Mouse (Mus musculus): ENCODE data around the gene Lyrm9. TPM values are rescaled to one million over a fixed set of nuclear protein-coding genes. Genes with fewer than 3 reads are reported as not detected.

Lyrm9 gene
- polyA plus RNA-seq (2015; fragmentation: Nextera tagmentation; extraction: Ambion mirVana): 10.7 and 14.0 TPM in 2 replicates

DNA sequence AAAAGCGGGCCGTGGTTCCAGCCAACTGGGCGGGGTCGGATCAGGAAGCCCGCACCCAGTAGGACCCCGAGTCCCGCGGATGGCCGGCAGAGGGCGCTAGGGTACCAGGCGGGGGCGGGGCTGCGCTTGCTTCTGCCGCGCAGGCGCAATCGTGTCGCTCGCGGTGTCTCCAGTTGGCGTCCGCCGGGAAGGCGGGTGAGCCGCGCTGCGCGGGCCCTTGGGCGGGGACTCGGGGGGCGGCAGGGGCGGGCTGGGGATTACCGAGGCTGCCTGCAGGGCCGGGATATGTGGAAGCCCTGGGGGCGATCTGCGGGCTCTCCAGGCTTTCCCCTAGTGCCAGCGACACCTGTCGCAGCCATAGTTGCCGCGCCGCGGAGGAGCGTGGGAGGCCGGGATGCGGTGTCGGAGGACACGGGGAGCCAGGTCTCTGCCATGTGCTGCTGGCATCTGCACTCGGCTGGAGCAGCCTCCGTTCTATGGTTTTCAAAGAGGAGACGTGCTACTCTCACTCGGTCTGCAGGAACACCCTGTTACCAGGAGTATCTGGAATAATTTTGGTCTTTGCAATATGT lies at the start of gene Lyrm9:
Gene Lyrm9 (plus strand): TSS at position 143 of the 572 bp plus-strand sequence.
- WGBS (ENCODE audit: insufficient replicate concordance): under 1% methylated on average over 49 of the region's 51 CpGs
- Histone ChIP-seq H3K4me3 (replicated peaks) (peak within 1 kb of the TSS; percentile 85), H3K4me2 (peak within 1 kb of the TSS; percentile 90), H3K4me1 (replicated peaks) (peaks cover 52% of the 10 kb centered on the region), H3K9me3 (replicated peaks) (no peaks in the 10 kb centered on the region), H3K9ac (peak within 1 kb of the TSS; percentile 81), H3K27ac (replicated peaks) (peak within 1 kb of the TSS; percentile 72), H3K36me3 (replicated peaks) (no peaks in the 10 kb centered on the region), H3K27me3 (no peaks in the 10 kb centered on the region)
- peak; percentile 90 for ATAC-seq (ENCODE audit: insufficient read depth)

DNA sequence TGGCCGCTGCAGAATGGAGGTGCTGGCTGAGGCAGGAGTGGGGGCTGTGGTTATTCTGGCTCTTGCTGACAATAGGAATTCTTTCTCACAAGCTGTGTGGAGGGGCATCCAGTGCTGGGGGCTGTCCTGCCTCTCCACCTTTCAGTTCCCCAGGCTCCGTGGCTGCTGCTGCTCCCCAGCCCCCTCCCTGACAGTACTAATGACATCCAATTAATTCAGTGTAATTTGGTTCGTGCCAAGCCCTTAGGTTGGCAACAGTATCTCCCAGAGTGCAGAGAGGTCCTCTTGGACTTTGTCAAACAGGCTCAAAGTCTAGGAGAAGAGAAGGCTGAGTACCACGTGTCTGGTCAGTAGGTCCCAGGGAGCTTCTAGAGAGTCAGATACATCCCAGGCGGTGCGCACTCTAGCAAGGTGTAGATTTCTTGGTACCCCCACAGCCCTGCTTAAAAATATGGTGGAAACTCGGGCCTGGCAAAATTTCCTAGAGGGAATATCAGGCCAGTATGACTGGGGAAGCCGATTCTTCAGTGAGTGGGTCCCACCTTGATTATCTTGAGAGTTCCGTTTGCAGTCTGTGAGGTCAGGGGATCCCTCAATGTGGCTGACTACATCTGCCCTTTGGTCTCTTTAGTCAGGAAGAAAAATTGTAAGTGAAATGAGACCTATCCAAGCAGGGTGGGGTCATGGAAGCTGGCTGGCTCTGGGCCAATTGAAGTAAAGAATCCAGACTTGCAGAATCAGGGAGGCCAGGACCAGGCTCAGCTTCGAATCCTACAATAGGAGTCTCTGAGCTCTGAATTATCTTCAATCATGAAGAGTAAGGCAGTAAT lies 48.3 kb upstream of the Lyrm9 start:
- Histone ChIP-seq H3K4me3 (replicated peaks) (no peak overlapping the region), H3K9ac (no peak overlapping the region), H3K9me3 (replicated peaks) (no peaks in the 10 kb centered on the region), H3K4me2 (no peak overlapping the region), H3K4me1 (replicated peaks) (no peaks in the 10 kb centered on the region), H3K27me3 (no peaks in the 10 kb centered on the region), H3K27ac (replicated peaks) (no peak overlapping the region), H3K36me3 (replicated peaks) (no peaks in the 10 kb centered on the region)
- WGBS (ENCODE audit: insufficient replicate concordance): 61% methylated on average over 10 of the region's 10 CpGs
- no peak for ATAC-seq (ENCODE audit: insufficient read depth)

DNA sequence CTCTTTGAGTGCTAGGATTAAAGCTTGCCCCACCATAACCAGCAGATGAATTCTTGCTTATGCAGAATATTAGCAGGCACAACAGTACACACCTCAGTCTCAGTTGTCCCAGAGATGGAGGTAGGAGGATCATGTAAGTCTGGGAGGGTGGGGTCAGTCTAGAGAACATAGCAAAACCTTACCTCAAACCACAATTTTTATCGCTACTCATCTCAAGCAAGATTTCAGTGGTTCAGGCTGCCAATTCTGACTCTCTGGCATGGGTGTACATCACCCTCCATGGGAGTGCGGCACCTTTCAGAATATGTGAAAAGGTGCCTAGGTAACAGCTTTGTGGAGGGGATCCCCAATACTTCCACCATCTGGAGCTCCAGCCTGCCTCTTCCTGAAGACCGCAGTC lies 46.4 kb upstream of the Lyrm9 start:
- Histone ChIP-seq H3K27me3 (no peaks in the 10 kb centered on the region), H3K27ac (replicated peaks) (no peak overlapping the region), H3K9ac (no peak overlapping the region), H3K9me3 (replicated peaks) (no peaks in the 10 kb centered on the region), H3K4me1 (replicated peaks) (no peaks in the 10 kb centered on the region), H3K4me2 (no peak overlapping the region), H3K36me3 (replicated peaks) (no peaks in the 10 kb centered on the region), H3K4me3 (replicated peaks) (no peak overlapping the region)
- ATAC-seq (ENCODE audit: insufficient read depth): no peak
- 69% methylated on average over 3 of the region's 3 CpGs for WGBS (ENCODE audit: insufficient replicate concordance)

DNA sequence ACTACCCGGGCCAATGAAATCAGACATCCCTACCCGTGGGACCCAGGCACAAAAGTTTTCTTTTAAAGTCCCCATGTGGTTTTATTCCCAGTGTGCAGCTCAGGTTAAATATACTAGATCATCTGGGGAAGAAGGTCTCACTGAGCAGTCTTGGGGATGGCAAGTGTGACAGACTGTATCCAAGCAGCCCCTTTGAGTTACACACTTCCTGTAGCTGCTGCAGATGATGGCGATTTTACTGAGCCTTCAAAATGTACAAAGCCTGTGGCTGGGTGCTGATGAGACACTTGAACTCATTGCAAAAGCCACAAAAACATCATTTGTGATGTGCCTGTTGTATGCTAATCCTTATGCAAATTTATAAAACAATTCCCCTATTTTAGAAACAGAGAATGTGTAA lies 45.8 kb upstream of the Lyrm9 start:
- H3K9me3 ChIP-seq (replicated peaks): no peaks in the 10 kb centered on the region
- WGBS (ENCODE audit: insufficient replicate concordance): 56% methylated on average over 3 of the region's 3 CpGs
- H3K9ac ChIP-seq: no peak overlapping the region
- no peak overlapping the region for H3K4me2 ChIP-seq
- H3K4me3 ChIP-seq (replicated peaks): no peak overlapping the region
- H3K4me1 ChIP-seq (replicated peaks): no peaks in the 10 kb centered on the region
- ATAC-seq (ENCODE audit: insufficient read depth): no peak
- no peak overlapping the region for H3K27ac ChIP-seq (replicated peaks)
- H3K36me3 ChIP-seq (replicated peaks): no peaks in the 10 kb centered on the region
- H3K27me3 ChIP-seq: no peaks in the 10 kb centered on the region

DNA sequence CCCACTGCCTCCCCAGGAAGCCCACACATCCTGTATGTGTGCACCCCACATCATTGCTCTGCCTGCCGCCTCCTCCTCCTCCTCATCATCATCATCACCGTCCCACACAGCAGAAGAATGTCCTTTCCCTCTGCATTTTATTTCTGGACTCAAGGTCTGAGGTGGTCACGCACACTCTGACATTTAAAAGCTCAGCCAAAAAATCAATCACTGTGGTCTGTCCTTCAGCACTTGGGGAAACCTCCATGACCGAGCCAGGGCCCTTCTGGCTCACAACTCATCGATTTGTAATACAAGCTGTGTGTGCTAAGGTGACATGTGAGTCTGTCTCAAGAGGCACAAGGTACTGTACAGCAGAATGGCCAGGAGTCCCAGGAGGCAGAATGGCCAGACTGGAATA lies 44.1 kb upstream of the Lyrm9 start:
- Histone ChIP-seq H3K9me3 (replicated peaks) (no peaks in the 10 kb centered on the region), H3K27ac (replicated peaks) (no peak overlapping the region), H3K9ac (no peak overlapping the region), H3K36me3 (replicated peaks) (no peaks in the 10 kb centered on the region), H3K4me1 (replicated peaks) (no peaks in the 10 kb centered on the region), H3K4me3 (replicated peaks) (no peak overlapping the region), H3K4me2 (no peak overlapping the region), H3K27me3 (no peaks in the 10 kb centered on the region)
- ATAC-seq (ENCODE audit: insufficient read depth): no peak
- 47% methylated on average over 5 of the region's 5 CpGs for WGBS (ENCODE audit: insufficient replicate concordance)

DNA sequence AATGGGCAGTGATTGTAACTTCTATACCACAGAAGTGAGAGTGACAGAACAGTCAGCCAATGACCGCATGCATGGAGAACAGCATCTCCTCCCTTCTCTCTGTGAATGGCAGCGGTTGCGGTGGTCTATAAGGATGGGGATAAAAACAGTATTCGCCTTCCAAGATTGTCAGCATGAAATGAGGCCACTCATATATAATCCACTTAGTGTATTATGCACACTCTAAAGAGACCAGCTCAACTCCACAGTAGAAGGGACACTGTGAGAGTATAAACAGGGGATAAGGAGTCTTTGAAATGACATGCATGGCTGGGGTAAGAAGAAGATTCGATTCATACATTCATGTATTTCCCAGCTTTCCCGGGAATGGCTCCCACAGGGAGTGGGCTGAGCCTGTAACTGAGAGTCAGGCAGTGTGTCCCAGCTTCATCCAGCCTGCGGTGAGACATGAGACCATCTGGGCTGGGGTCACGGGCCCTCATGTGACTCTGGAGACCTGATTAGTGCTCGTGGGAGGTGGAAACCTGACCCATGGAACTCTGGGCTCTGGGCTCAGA lies 43.5 kb upstream of the Lyrm9 start:
- no peak overlapping the region for H3K4me3 ChIP-seq (replicated peaks)
- 62% methylated on average over 9 of the region's 9 CpGs for WGBS (ENCODE audit: insufficient replicate concordance)
- no peaks in the 10 kb centered on the region for H3K27me3 ChIP-seq
- no peak overlapping the region for H3K4me2 ChIP-seq
- H3K27ac ChIP-seq (replicated peaks): no peak overlapping the region
- H3K36me3 ChIP-seq (replicated peaks): no peaks in the 10 kb centered on the region
- no peak overlapping the region for H3K9ac ChIP-seq
- ATAC-seq (ENCODE audit: insufficient read depth): no peak
- H3K4me1 ChIP-seq (replicated peaks): no peaks in the 10 kb centered on the region
- no peaks in the 10 kb centered on the region for H3K9me3 ChIP-seq (replicated peaks)

DNA sequence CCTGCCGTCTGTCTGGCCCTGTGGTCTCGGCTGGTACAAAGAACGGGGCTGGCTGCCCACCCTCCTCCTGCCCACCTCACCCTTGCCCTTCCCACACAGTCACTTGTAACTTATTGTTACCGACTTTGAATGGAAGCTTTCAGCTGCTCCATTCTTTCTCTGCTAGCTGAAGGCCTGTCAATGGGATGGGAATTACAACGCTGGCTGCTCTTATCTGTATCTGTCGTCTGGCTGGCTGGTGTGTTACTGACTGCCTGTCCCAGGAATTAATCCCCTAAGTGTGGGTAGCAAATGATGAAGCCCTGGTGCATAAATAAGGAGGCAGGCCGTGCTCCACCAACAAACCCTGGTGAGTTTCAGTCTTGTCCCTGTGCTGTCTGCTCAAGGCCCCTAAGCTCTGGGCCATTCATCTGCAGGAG lies 40.4 kb upstream of the Lyrm9 start:
- 31% methylated on average over 7 of the region's 7 CpGs for WGBS (ENCODE audit: insufficient replicate concordance)

DNA sequence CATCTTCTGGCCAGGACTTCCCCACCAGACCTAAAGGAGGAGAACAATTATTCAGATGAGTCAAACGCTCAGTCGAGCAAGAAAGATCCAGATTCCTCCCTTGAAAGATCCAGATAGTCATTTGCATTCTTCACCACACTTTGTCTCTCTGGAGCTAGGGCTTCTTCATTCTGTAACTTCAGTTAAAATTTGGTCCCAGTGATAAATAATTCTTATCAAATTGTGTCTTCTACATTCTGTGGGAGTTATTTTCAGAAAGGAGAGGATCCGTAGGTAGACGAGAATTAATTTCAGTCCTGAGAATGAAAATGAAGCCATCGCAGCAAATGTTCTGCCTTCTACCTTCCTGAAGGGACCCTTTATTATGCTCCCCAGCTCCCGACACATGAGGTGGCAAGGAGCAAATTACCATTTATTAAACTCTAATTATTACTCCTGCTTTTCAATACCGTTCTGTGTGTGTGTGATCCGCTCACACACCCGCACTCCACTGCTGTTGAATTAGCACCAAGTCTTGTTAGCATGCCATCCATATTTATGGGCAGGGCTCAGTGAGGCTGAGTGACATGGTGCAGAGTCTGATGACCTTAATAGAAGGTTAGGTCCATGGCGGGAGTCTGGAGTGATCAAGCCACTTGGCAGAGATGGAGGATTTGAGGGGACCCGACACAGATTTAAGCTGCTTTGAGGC lies 36.9 kb upstream of the Lyrm9 start:
- no peaks in the 10 kb centered on the region for H3K9me3 ChIP-seq (replicated peaks)
- ATAC-seq (ENCODE audit: insufficient read depth): no peak
- WGBS (ENCODE audit: insufficient replicate concordance): 66% methylated on average over 11 of the region's 11 CpGs

More for the DNA sequence above, 40.4 kb upstream of the Lyrm9 start:
- no peak overlapping the region for H3K9ac ChIP-seq
- no peak overlapping the region for H3K27ac ChIP-seq (replicated peaks)
- ATAC-seq (ENCODE audit: insufficient read depth): no peak
- H3K4me1 ChIP-seq (replicated peaks): no peaks in the 10 kb centered on the region; the same call in 1 of the 2 replicates
- H3K4me3 ChIP-seq (replicated peaks): no peak overlapping the region
- no peaks in the 10 kb centered on the region for H3K9me3 ChIP-seq (replicated peaks)
- H3K36me3 ChIP-seq (replicated peaks): no peaks in the 10 kb centered on the region
- H3K27me3 ChIP-seq: no peaks in the 10 kb centered on the region
- H3K4me2 ChIP-seq: no peak overlapping the region

DNA sequence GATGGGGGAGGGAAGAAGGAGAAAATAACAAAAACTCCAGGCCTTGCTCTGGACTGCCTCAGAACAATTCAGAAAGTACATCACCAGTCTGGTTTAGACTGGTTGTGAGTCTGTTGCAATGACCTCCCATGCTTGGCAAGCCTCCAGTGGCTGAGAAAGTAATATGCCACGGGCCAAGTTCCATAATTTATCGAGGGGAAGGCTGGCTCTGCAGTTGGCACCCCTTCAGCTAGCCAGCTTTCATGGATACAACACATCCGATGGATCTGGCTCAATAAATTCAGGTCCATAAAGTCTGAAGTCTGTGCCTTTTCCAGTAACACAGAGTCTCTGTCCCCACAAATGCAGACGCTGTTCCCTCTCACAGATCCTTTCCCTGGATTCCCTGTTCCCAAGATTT lies 34.8 kb upstream of the Lyrm9 start:
- Histone ChIP-seq H3K27me3 (no peaks in the 10 kb centered on the region), H3K4me3 (replicated peaks) (no peak overlapping the region), H3K36me3 (replicated peaks) (no peaks in the 10 kb centered on the region), H3K27ac (replicated peaks) (no peak overlapping the region), H3K4me1 (replicated peaks) (peaks cover 17% of the 10 kb centered on the region), H3K4me2 (no peak overlapping the region), H3K9me3 (replicated peaks) (no peaks in the 10 kb centered on the region), H3K9ac (no peak overlapping the region)
- 51% methylated on average over 4 of the region's 4 CpGs for WGBS (ENCODE audit: insufficient replicate concordance)
- ATAC-seq (ENCODE audit: insufficient read depth): no peak

More for the DNA sequence above, 36.9 kb upstream of the Lyrm9 start:
- no peaks in the 10 kb centered on the region for H3K36me3 ChIP-seq (replicated peaks)
- no peaks in the 10 kb centered on the region for H3K27me3 ChIP-seq
- no peak overlapping the region for H3K4me2 ChIP-seq
- H3K9ac ChIP-seq: no peak overlapping the region
- peaks cover 17% of the 10 kb centered on the region for H3K4me1 ChIP-seq (replicated peaks)
- H3K27ac ChIP-seq (replicated peaks): no peak overlapping the region
- no peak overlapping the region for H3K4me3 ChIP-seq (replicated peaks)

DNA sequence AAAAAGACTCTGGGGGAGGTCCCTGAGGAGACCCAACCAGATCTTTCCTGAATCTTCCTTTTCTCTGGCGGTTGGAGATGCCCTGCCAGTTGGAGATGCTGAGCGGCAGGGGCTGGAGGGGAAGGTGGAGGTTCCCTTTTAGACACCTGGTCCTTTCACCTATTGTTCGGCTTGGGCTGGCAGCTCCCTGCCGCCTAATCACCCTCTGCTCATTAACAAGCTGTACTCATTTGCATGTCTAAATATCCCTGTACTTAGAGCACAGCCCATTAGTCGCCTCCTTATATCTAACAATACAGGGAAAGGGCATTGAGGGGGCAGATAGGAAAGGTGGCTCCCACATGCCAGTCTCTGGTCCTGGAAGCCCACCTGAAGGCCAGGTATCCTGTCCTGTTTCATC lies 34.3 kb upstream of the Lyrm9 start:
- no peaks in the 10 kb centered on the region for H3K9me3 ChIP-seq (replicated peaks)
- no peaks in the 10 kb centered on the region for H3K36me3 ChIP-seq (replicated peaks)
- H3K27ac ChIP-seq (replicated peaks): no peak overlapping the region
- no peak for ATAC-seq (ENCODE audit: insufficient read depth)
- H3K4me3 ChIP-seq (replicated peaks): no peak overlapping the region
- no peak overlapping the region for H3K9ac ChIP-seq
- peaks cover 17% of the 10 kb centered on the region for H3K4me1 ChIP-seq (replicated peaks)
- H3K27me3 ChIP-seq: no peaks in the 10 kb centered on the region
- H3K4me2 ChIP-seq: peak overlapping the region; percentile 54
- 45% methylated on average over 5 of the region's 5 CpGs for WGBS (ENCODE audit: insufficient replicate concordance)

DNA sequence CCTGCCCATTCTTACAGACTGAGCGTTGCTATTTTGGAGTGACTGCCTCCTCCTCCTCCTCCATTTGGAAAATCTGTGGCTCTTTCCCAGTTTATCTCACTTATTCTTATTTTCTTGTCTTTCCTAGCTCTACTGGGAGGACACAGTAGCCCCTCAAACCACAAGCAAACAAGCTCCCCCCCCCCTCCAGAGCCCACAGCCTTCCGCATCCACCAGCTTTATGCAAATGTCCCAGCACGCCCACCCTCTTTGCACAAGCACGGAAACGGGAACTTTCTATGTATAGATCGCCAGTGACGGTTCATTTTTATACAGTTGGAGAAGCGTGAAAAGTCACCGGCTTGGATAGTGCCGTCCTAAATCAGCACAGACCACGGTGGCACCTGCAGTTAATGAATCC lies 33.9 kb upstream of the Lyrm9 start:
- Histone ChIP-seq H3K27me3 (no peaks in the 10 kb centered on the region), H3K4me2 (peak overlapping the region; percentile 54), H3K27ac (replicated peaks) (no peak overlapping the region), H3K36me3 (replicated peaks) (no peaks in the 10 kb centered on the region), H3K4me3 (replicated peaks) (peak overlapping the region; percentile 22), H3K4me1 (replicated peaks) (peaks cover 17% of the 10 kb centered on the region), H3K9me3 (replicated peaks) (no peaks in the 10 kb centered on the region), H3K9ac (no peak overlapping the region)
- ATAC-seq (ENCODE audit: insufficient read depth): no peak
- WGBS (ENCODE audit: insufficient replicate concordance): 11% methylated on average over 11 of the region's 11 CpGs
